Mouse (Mus musculus) gastrocnemius, adult 18-20 months (tissue): ENCODE measurements around the gene Fmo5. TPM values are rescaled to one million over a fixed set of nuclear protein-coding genes. Genes with fewer than 3 reads are reported as not detected.

Source experiments
- DNase-seq: peaks from one replicate; pipeline ENCODE4 v3.0.0; 2021; ENCODE audit warnings: low spot score
- microRNA-seq: library from miRNA; unstranded; fragments of <30 nt; microRNA quantifications from one replicate; pipeline ENCODE4 v1.2.0, GENCODE M21; 2021
- total RNA-seq, 2 experiments: library from RNA; stranded (reverse); gene quantifications; 2 replicates each; pipeline ENCODE4 v1.2.3; 2021

The Fmo5 gene
- total RNA-seq, 2 experiments from 2014 or later = 5.7 to 6.5 TPM

DNA sequence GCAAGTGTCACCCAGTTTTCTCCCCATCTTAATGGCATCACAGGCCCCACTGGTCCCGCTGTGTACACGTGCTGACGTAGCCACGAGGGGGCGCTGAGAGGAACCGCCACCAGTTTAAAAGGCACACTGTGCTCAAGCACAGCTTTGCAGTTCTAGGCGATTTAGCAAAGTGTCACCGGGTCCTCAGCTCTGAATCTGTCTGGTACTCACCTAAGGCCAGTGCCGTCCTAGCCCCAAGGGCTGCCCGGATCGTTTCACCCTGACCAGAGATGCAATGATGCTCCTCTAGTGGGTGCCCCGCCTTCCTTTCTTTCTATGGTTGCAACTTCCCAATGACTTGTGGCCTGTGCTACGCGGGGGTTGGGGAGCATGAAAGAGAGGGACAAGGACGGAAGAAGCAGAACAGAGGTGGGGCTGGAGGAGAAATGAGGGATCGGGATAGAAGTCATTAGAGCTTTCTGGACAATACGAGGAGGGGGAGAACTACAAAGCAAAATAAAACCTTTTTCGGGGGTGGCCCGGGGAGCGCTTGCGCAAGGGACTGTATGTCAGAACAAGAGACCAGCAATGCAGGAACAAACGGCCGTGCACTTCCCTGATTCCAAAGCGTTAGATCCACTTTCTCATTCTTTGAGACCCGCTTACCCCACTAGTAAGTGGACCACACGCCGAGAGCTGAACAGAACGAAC, 52.2 kb downstream of the Fmo5 start:
- peak; percentile 79 for DNase-seq

DNA sequence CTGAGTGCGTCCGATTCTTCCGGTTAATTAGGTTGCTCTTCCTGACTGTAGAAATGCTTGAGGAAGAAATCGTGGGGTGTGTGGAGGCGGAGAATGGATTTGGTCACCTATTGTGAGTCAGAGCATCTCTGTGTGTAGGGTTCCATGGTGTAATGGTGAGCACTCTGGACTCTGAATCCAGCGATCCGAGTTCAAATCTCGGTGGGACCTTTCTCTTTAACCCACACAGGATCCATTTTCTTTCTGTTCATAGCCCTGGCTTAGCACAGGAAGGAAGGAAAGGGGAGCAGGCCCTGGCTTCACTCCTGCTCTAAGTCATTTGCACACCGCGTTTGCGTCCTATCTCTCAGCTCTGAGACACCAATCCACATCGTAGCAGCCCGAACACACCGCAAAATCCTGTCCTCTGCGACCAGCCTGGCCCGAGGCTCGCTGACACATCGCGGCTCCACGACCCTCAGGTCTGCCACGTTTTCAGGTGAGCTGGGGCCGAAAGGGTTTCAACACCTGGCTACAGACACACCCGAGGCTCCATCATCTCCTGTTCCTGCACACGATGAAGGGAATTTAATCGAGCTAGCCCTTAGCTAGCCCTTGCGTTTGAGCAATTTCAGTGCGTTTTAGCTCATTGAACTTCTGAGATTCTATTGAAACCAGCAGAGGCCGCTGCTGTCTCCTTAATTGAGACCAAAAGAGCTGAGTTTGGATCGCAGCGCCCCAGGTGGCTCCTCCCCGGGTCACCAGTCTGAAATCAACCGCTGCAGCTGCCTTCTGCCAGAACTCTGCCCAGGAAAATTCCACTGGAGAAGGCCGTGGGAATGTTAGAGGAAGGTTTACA, 52.9 kb downstream of the Fmo5 start:
- peak; percentile 65 for DNase-seq

DNA sequence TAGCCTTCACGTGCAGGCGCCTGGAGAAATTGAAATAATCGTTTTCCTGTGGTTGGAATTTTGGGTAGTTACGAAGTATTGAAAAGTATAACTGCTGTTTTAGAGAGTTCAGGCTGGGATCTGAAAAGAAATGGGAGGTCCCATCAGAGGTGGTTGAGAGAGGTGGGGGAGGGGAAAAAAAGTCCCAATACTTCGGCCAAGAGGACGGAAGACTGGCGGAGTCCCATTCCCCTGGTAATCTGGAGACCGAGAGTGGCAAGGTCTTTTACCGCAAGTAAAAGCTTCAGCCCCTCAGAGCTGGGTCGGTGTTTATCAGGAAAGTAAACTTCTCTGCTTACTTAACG, 53.5 kb downstream of the Fmo5 start:
- no peak for DNase-seq

- no peak for DNase-seq
Measured at GRCm38 (mm10) chr3:97682576-97682975, 54.0 kb downstream of the Fmo5 start.

- no peak for DNase-seq
Measured at GRCm38 (mm10) chr3:97683560-97684195, 55.1 kb downstream of the Fmo5 start.

GRCm38 (mm10) chr3:97686372-97687117, 57.9 kb downstream of the Fmo5 start:
- DNase-seq = no peak

GRCm38 (mm10) chr3:97689289-97689688, 60.7 kb downstream of the Fmo5 start:
- DNase-seq = no peak

DNA sequence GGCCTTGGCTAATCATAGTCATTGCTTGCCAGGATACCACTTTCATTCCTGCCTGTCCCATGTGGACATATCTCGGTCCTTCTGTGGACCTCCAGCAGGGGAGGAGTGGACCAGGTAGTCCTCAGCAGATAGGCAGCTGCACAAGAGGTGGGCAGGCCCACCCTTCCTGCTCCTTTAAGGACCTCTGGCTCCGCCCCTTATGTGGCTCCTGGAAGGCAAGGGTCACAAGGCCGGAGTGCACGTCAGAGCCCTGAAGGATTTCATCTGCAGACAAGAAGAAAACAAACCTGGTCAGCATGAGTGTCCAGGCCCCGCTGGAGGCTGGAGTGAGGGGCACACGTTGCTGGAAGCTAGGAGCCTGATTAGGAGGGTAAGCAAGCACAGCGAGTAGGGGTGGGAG, 62.0 kb downstream of the Fmo5 start:
- no peak for DNase-seq

DNA sequence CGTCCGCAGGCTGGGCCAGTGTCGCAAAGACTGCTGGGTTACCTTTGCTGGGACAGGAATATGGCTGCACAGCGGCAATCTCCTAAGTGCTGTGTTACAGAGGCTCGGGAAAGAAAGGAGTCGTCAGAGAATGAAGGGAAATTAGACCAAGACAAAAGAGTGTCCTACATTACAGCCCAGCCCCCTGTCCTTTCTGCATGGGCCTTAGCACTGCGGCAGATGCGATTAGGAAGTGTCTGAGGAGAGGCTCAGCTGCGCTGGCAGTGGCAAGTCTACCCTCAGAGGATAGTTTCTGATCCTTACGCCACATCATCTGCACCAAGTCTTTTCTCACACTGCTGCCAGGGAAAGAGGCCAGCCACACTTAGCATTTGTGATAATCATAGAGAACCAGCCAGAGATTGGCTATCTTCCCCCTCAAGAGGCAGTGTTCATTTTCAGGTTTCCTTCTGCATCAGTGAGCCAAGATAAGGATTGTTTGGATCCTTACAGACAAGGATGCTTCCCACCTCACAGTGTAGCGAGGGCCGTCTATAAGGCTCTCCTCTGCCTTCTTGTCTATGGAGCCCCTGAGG, 62.9 kb downstream of the Fmo5 start:
- no peak for DNase-seq

GRCm38 (mm10) chr3:97693806-97694205, 65.2 kb downstream of the Fmo5 start:
- no peak for DNase-seq

- no peak for DNase-seq
Measured at GRCm38 (mm10) chr3:97696866-97697265, 68.3 kb downstream of the Fmo5 start.

DNA sequence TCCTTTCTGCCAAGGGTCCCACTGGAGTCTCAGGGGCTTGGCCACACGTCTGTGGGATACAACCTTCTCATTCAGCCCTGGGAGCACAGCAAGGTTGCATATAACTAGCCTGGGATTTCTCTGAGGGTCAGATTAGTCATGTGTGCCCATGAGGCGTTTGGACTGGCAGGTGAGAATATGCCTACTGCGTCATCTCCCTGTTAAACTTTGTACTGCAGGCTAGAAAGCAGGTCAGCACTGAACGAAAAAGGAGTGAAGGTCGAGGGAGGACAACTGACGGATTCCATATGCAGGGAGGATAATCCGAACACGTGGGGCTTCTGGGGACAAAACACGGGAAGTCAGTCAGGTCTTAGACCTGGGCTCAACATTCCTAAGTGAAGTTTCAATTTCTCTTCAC, 68.7 kb downstream of the Fmo5 start:
- no peak for DNase-seq

DNA sequence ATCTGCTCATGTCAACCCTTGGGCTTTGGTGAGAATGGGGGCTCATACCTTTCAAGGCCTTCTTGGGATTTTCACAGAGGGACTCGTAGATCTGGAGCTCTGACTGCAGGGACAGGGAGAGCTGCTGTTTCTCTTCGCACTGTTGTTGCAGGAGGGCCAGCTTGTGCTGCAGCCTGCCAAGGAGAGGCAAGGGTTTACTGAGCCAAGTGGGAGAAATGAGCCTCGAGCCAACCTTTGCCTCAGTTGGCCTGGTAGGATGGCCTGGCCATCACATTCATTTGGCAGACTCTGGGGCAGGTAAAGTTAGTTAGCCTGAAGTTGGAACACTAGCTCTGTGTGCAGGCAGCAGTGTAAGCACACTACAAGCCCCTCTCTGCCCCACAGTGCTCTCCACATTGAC, 70.5 kb downstream of the Fmo5 start:
- DNase-seq = no peak

GRCm38 (mm10) chr3:97701198-97701597, 72.6 kb downstream of the Fmo5 start:
- DNase-seq = no peak

GRCm38 (mm10) chr3:97702448-97703080, 74.0 kb downstream of the Fmo5 start:
- DNase-seq = no peak

Small RNA genes within 50 kb of the gene (microRNA-seq; reads per million reads assigned to microRNA genes)
- gene Mir7225 = not detected

Other genes with a start within 250 kb of the Fmo5 start
- gene Olfr1402, start 206.8 kb upstream of the Fmo5 start, total RNA-seq = not detected
- 10 to 100 TPM; 11.0 to 11.1 TPM for gene Chd1l, start 18.6 kb upstream of the Fmo5 start, total RNA-seq
- 100 to 1,000 TPM; 192 to 194 TPM for gene Prkab2, start 29.4 kb downstream of the Fmo5 start, total RNA-seq
- gene Gm17651, start 45.9 kb downstream of the Fmo5 start, total RNA-seq = not detected